Mouse (Mus musculus): ENCODE results near the gene Rpl31.

- TF ChIP-seq POLR2A (IDR thresholded peaks at IDR 0.05; ENCODE audit: borderline replicate concordance, insufficient read depth, low read length) (no peak), CTCF (IDR thresholded peaks at IDR 0.05; ENCODE audit: borderline replicate concordance, insufficient read depth, low read depth, low read length) (no peak)
Measured at GRCm38 (mm10) chr1:39340156-39340555, 27.5 kb upstream of the Rpl31 start.

All from cerebellum, adult 2 months (tissue).